Mouse (Mus musculus) heart, postnatal 14 days (tissue): ENCODE results near the gene Mki67. TPM values are rescaled to one million over a fixed set of nuclear protein-coding genes. Genes with fewer than 3 reads are reported as not detected.
"Not testable (repeated sequence)": the region's sequence is repeated elsewhere in the genome, so short reads cannot be mapped to it uniquely, and the experiment has no call there.

Experiments used
- DNase-seq, 2 experiments: peaks; one replicate each; pipeline ENCODE4 v3.0.0; 2021 to 2022
- intact Hi-C: fragments of 180-260 bp; cut with DNase I; formaldehyde crosslinking; loops from one replicate; pipeline ENCODE4 v1.15.1; 2025
- total RNA-seq, 2 experiments: library from RNA; stranded (reverse); gene quantifications; 2 replicates each; pipeline ENCODE4 v1.2.3; 2021

Mki67 gene
- total RNA-seq, 2 experiments from 2014 or later: 10.0 to 18.6 TPM

GRCm38 (mm10) chr7:135721436-135721992 lies 5.4 kb upstream of the Mki67 start:
- intact Hi-C loops: no loop called here
- no peak for DNase-seq

GRCm38 (mm10) chr7:135716968-135717557 lies 902 bp upstream of the Mki67 start:
- intact Hi-C loops: no loop called here
- DNase-seq: no peak

GRCm38 (mm10) chr7:135716445-135716877 lies 300 bp upstream of the Mki67 start:
- DNase-seq: peak; percentile 87 to 93
- intact Hi-C loops: no loop called here

GRCm38 (mm10) chr7:135715166-135715565 lies 995 bp downstream of the Mki67 start:
- no peak for DNase-seq
- intact Hi-C loops: no loop called here

GRCm38 (mm10) chr7:135713326-135713725 lies 2.8 kb downstream of the Mki67 start:
- intact Hi-C loops: no loop called here
- no peak for DNase-seq

GRCm38 (mm10) chr7:135712534-135712933 lies 3.6 kb downstream of the Mki67 start:
- DNase-seq: no peak
- intact Hi-C loops: no loop called here

GRCm38 (mm10) chr7:135710702-135711101 lies 5.5 kb downstream of the Mki67 start:
- intact Hi-C loops: no loop called here

GRCm38 (mm10) chr7:135705753-135706152 lies 10.4 kb downstream of the Mki67 start:
- intact Hi-C loops: no loop called here
- DNase-seq: no peak

More at GRCm38 (mm10) chr7:135710702-135711101, 5.5 kb downstream of the Mki67 start:
- no peak for DNase-seq

- DNase-seq: no peak
- intact Hi-C loops: no loop called here
Observed at GRCm38 (mm10) chr7:135705083-135705482, 11.1 kb downstream of the Mki67 start.

- DNase-seq: no peak
Observed at GRCm38 (mm10) chr7:135704251-135704650, 11.9 kb downstream of the Mki67 start.

GRCm38 (mm10) chr7:135703600-135704148 lies 12.5 kb downstream of the Mki67 start:
- DNase-seq: no peak
- intact Hi-C loops: no loop called here

More at GRCm38 (mm10) chr7:135704251-135704650, 11.9 kb downstream of the Mki67 start:
- intact Hi-C loops: no loop called here

- intact Hi-C loops, DNase-seq: not testable (repeated sequence)
Observed at GRCm38 (mm10) chr7:135699351-135699750, 16.8 kb downstream of the Mki67 start.

- no peak for DNase-seq
- intact Hi-C loops: no loop called here
Observed at GRCm38 (mm10) chr7:135698362-135698761, 17.8 kb downstream of the Mki67 start.

GRCm38 (mm10) chr7:135697021-135697740 lies 19.0 kb downstream of the Mki67 start:
- DNase-seq: not testable (repeated sequence)

GRCm38 (mm10) chr7:135696127-135696526 lies 20.0 kb downstream of the Mki67 start:
- DNase-seq: no peak
- intact Hi-C loops: no loop called here

More at GRCm38 (mm10) chr7:135697021-135697740, 19.0 kb downstream of the Mki67 start:
- intact Hi-C loops: not testable (repeated sequence)

GRCm38 (mm10) chr7:135694796-135695195 lies 21.4 kb downstream of the Mki67 start:
- intact Hi-C loops: no loop called here
- no peak for DNase-seq

GRCm38 (mm10) chr7:135694130-135694529 lies 22.0 kb downstream of the Mki67 start:
- no peak for DNase-seq
- intact Hi-C loops: no loop called here

- intact Hi-C loops: no loop called here
- DNase-seq: no peak
Observed at GRCm38 (mm10) chr7:135691941-135692340, 24.2 kb downstream of the Mki67 start.

- intact Hi-C loops: no loop called here
- no peak for DNase-seq
Observed at GRCm38 (mm10) chr7:135689396-135689795, 26.8 kb downstream of the Mki67 start.

GRCm38 (mm10) chr7:135684938-135685337 lies 31.2 kb downstream of the Mki67 start:
- no peak for DNase-seq
- intact Hi-C loops: loop anchor here (5.0 kb wide), 1 partner anchor 52 kb away; no protein-coding TSS in a partner anchor

GRCm38 (mm10) chr7:135684098-135684497 lies 32.1 kb downstream of the Mki67 start:
- intact Hi-C loops: loop anchor here (5.0 kb wide), 1 partner anchor 53 kb away; no protein-coding TSS in a partner anchor
- peak in 1 of 2 experiments; percentile 27 for DNase-seq
